Mouse (Mus musculus) urinary bladder, postnatal 10 days (tissue): Measurements from ENCODE around the gene Slc22a15.
"Not testable (repeated sequence)": the region's sequence is repeated elsewhere in the genome, so short reads cannot be mapped to it uniquely, and the experiment has no call there.

ENCODE experiments used
- DNase-seq: peaks from one replicate; pipeline ENCODE4 v3.0.0; 2022; ENCODE audit warnings: low spot score

The Slc22a15 gene

GRCm38 (mm10) chr3:101861856-101862255 lies 62.4 kb downstream of the Slc22a15 start:
- DNase-seq = no peak

- no peak for DNase-seq
Observed at GRCm38 (mm10) chr3:101860151-101860550, 64.1 kb downstream of the Slc22a15 start.

GRCm38 (mm10) chr3:101859740-101860139 lies 64.5 kb downstream of the Slc22a15 start:
- DNase-seq = no peak

- no peak for DNase-seq
Observed at GRCm38 (mm10) chr3:101854075-101854474, 70.2 kb downstream of the Slc22a15 start.

- no peak for DNase-seq
Observed at GRCm38 (mm10) chr3:101851363-101851762, 72.9 kb downstream of the Slc22a15 start.

- no peak for DNase-seq
Observed at GRCm38 (mm10) chr3:101848816-101849215, 75.4 kb downstream of the Slc22a15 start, which contains the start of gene Mab21l3. Mab21l3 (minus strand) TSS chr3:101848959.

GRCm38 (mm10) chr3:101846096-101846495 lies 78.2 kb downstream of the Slc22a15 start:
- DNase-seq = no peak

GRCm38 (mm10) chr3:101842372-101843094 lies 81.7 kb downstream of the Slc22a15 start:
- DNase-seq = no peak

GRCm38 (mm10) chr3:101839327-101839726 lies 84.9 kb downstream of the Slc22a15 start:
- DNase-seq = no peak

- no peak for DNase-seq
Observed at GRCm38 (mm10) chr3:101836971-101837370, 87.3 kb downstream of the Slc22a15 start.

GRCm38 (mm10) chr3:101836532-101836931 lies 87.7 kb downstream of the Slc22a15 start:
- no peak for DNase-seq

- no peak for DNase-seq
Observed at GRCm38 (mm10) chr3:101836045-101836444, 88.2 kb downstream of the Slc22a15 start.

- no peak for DNase-seq
Observed at GRCm38 (mm10) chr3:101831189-101831858, 92.9 kb downstream of the Slc22a15 start.

- no peak for DNase-seq
Observed at GRCm38 (mm10) chr3:101829881-101830616, 94.2 kb downstream of the Slc22a15 start.

- no peak for DNase-seq
Observed at GRCm38 (mm10) chr3:101828595-101828994, 95.7 kb downstream of the Slc22a15 start.

GRCm38 (mm10) chr3:101827220-101827715 lies 97.0 kb downstream of the Slc22a15 start:
- DNase-seq = no peak

GRCm38 (mm10) chr3:101824338-101824737 lies 99.9 kb downstream of the Slc22a15 start:
- no peak for DNase-seq

- no peak for DNase-seq
Observed at GRCm38 (mm10) chr3:101822052-101822451, 102.2 kb downstream of the Slc22a15 start.

- not testable (repeated sequence) for DNase-seq
Observed at GRCm38 (mm10) chr3:101820708-101821107, 103.5 kb downstream of the Slc22a15 start.

- no peak for DNase-seq
Observed at GRCm38 (mm10) chr3:101816006-101816405, 108.2 kb downstream of the Slc22a15 start.

- no peak for DNase-seq
Observed at GRCm38 (mm10) chr3:101814790-101815189, 109.5 kb downstream of the Slc22a15 start.

GRCm38 (mm10) chr3:101812341-101812962 lies 111.8 kb downstream of the Slc22a15 start:
- no peak for DNase-seq
